Comparison of ENCODE assay signal across 7 mouse cellular contexts in the genomic region with DNA sequence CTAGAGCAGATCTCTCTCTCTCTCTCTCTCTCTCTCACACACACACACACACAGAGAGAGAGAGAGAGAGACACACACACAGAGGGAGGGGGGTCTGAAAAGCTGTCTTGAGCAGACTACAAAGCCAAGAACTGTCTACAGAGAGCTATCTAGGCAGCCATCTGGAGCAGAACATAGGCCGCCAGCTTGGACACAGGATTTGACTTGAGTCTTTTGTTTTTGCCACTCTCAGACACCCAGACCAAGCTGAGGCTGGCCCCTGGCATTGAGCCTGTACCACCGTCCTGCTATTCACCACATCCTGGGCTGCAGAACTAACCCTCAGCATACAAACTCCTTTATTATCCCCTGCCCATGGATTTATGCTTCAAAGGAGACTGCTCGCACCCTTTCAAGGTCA. TPM values are rescaled to one million over a fixed set of nuclear protein-coding genes. Genes with fewer than 3 reads are reported as not detected.
DNase-seq lines count a peak whose midpoint lies in the region; ATAC-seq and TF ChIP-seq lines count a peak whose summit lies in the region.

No protein-coding gene starts in this region.

- H3K4me1 ChIP-seq in hindbrain, embryonic 10.5 days (replicated peaks), result peaks cover 14% of the 10 kb centered on the region

- no peak overlapping the region for H3ac ChIP-seq in myocyte (ENCODE audit: control insufficient read depth, insufficient read length)

- H3K4me2 ChIP-seq in myocyte (ENCODE audit: low read depth), result peak overlapping the region; percentile 39

- peaks cover 24% of the 10 kb centered on the region for H3K36me3 ChIP-seq in hindbrain, embryonic 10.5 days
- H3K36me3 ChIP-seq in myocyte (ENCODE audit: control insufficient read depth, insufficient read depth), result peaks cover 3% of the 10 kb centered on the region

- intact Hi-C loops in left cerebral cortex, postnatal 14 days (cut with DNase I), result no loop called here

- peaks cover 5% of the 10 kb centered on the region for H3K79me2 ChIP-seq in myocyte (ENCODE audit: control insufficient read depth, insufficient read depth)

- no peak overlapping the region for H3K4me3 ChIP-seq in hindbrain, embryonic 10.5 days
- no peak overlapping the region for H3K4me3 ChIP-seq in myocyte

- TF ChIP-seq POLR2A in myocyte (IDR thresholded peaks at IDR 0.05; ENCODE audit: insufficient read length, low read depth), result no peak

- no peaks in the 10 kb centered on the region for H3K27me3 ChIP-seq in hindbrain, embryonic 10.5 days (ENCODE audit: insufficient read depth, poor library complexity, severe bottlenecking)
- no peaks in the 10 kb centered on the region for H3K27me3 ChIP-seq in myocyte (ENCODE audit: control insufficient read depth, insufficient read depth, insufficient read length)

- DNase-seq in left cerebral cortex, postnatal 14 days (ENCODE audit: low spot score in 2 of 2), result peak; percentile 39 to 55
- no peak for DNase-seq in left cerebral cortex, adult 9 months (ENCODE audit: low spot score in 2 of 2)
- DNase-seq in cerebellum, adult 9-10 months, result peak; percentile 68
- no peak for DNase-seq in hindbrain, embryonic 10.5 days (ENCODE audit: low spot score)
- no peak for DNase-seq in layer of hippocampus, postnatal 25 days (ENCODE audit: extremely low spot score in 1 of 2, low spot score in 1 of 2)

- WGBS in hindbrain, embryonic 10.5 days, result 64% methylated on average over 3 of the region's 3 CpGs

- peak overlapping the region; percentile 62 for H3K27ac ChIP-seq in hindbrain, embryonic 10.5 days

- no peaks in the 10 kb centered on the region for H3K9me3 ChIP-seq in hindbrain, embryonic 10.5 days

- ATAC-seq in inflammation-experienced regulatory T-cells, adult 6 months, result no peak

TF ChIP-seq in myocyte, 11 proteins besides CTCF, POLR2A, EP300 and RAD21:
- no peak for TF ChIP-seq TCF12 (IDR thresholded peaks at IDR 0.05; ENCODE audit: insufficient read depth, poor library complexity, severe bottlenecking)
- no peak for TF ChIP-seq POLR2AphosphoS2 (IDR thresholded peaks at IDR 0.05; ENCODE audit: insufficient read length, low read depth)
- TF ChIP-seq MYOD1 (IDR thresholded peaks at IDR 0.05; ENCODE audit: control insufficient read depth in 1 of 3, insufficient read length in 2 of 3, low read depth in 2 of 3), result no peak
- TF ChIP-seq REST (IDR thresholded peaks at IDR 0.05; ENCODE audit: insufficient read depth, insufficient read length), result no peak
- no peak for TF ChIP-seq USF1 (IDR thresholded peaks at IDR 0.05; ENCODE audit: low read depth)

RNA-seq across cellular contexts. Expression of gene Lgmn, which starts 20.1 kb away (rescaled TPM):
- total RNA-seq in left cerebral cortex, postnatal 14 days (2021), result 100 to 1,000 TPM; 117 to 127 TPM
- polyA plus RNA-seq in hindbrain, embryonic 10.5 days (2016; fragmentation: Nextera tagmentation; extraction: Ambion mirVana), result 53.9 and 62.5 TPM in 2 replicates
- 93.7 TPM for polyA plus RNA-seq in myocyte (2012; fragmentation: generic; extraction: Trizol)
- 10 to 100 TPM; 14.6 to 15.5 (median 15.4) TPM for polyA plus RNA-seq in inflammation-experienced regulatory T-cells, adult 6 months (2017; shearing (Covaris generic))
- total RNA-seq in layer of hippocampus, postnatal 25 days (2021), result 100 to 1,000 TPM in 1 of 2 experiments, 10 to 100 TPM in 1; 98.6 to 102 TPM

RNA-seq across cellular contexts. Expression of gene Golga5, which starts 49.4 kb away (rescaled TPM):
- total RNA-seq in left cerebral cortex, postnatal 14 days (2021), result 10 to 100 TPM; 25.1 to 28.2 TPM
- 26.1 and 26.5 TPM in 2 replicates for polyA plus RNA-seq in hindbrain, embryonic 10.5 days (2016; fragmentation: Nextera tagmentation; extraction: Ambion mirVana)
- polyA plus RNA-seq in myocyte (2012; fragmentation: generic; extraction: Trizol), result 13.2 TPM
- 10 to 100 TPM; 24.8 to 26.8 (median 25.1) TPM for polyA plus RNA-seq in inflammation-experienced regulatory T-cells, adult 6 months (2017; shearing (Covaris generic))
- total RNA-seq in layer of hippocampus, postnatal 25 days (2021), result 10 to 100 TPM; 25.6 to 27.1 TPM

Comparison
In these comparisons a context has a peak if more than half of its experiments do, and no peak if none do; other contexts are left out.
1. DNase-seq: peak in left cerebral cortex, postnatal 14 days (2 of 2) and cerebellum, adult 9-10 months (single experiment); none in left cerebral cortex, adult 9 months (0 of 2), hindbrain, embryonic 10.5 days (single experiment) and layer of hippocampus, postnatal 25 days (0 of 2).